Mouse (Mus musculus): Measurements from ENCODE around the gene Gal3st2b. TPM values are rescaled to one million over a fixed set of nuclear protein-coding genes. Genes with fewer than 3 reads are reported as not detected.
"Not testable (repeated sequence)": the region's sequence is repeated elsewhere in the genome, so short reads cannot be mapped to it uniquely, and the experiment has no call there.

The Gal3st2b gene
- polyA plus RNA-seq, 1 experiment from 2014 or later: not detected

DNA sequence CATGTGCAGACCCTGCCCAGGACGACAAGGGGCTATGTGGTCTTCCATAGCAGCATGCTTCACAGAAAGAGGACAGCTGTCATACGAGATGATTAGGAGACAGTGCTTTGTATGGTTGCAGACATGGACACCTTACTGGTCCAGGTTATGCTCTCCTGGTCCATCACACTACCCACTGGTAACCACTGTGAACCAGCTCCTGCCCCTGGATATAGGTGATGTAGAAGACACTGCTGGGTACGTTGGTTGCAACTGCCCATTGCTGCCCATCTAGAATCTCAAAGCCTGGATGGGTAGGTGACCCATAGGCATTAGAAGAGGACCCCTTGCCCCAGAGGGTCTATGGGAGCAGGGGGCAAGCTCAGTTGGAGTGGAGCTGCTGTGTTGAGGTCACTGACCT lies 1.2 kb downstream of the Gal3st2b start:
- not testable (repeated sequence) for H3K4me3 ChIP-seq; H3K27me3 ChIP-seq (replicated peaks); ATAC-seq (ENCODE audit: extremely low read depth, insufficient number of reproducible peaks, low FRiP score, low TSS enrichment); H3K4me2 ChIP-seq; H3K9ac ChIP-seq; H3K9me3 ChIP-seq; H3K4me1 ChIP-seq; H3K36me3 ChIP-seq; H3K27ac ChIP-seq (replicated peaks)
- 67% methylated on average over 3 of the region's 3 CpGs for WGBS

DNA sequence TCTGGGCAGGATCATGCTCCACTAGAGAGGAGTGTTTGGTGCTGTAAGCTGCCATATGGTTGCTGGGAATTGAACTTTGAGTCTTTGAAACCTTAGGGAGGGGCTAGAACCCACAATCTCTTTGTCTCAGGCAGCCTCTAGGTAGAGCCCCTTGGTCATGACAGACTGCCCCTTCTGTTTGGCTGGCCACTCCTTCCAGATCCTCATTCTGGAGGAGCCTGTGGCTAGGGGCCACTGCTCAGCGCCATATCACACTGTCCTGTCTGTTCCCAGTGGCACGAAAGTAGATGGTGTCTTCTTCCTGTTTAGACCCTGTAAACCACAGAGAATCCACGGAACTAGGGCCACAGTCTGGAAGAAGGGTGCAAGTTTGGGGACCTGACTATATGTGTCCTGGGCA lies 4.5 kb downstream of the Gal3st2b start:
- not testable (repeated sequence) for H3K4me2 ChIP-seq; H3K4me1 ChIP-seq; H3K36me3 ChIP-seq; H3K27ac ChIP-seq (replicated peaks); ATAC-seq (ENCODE audit: extremely low read depth, insufficient number of reproducible peaks, low FRiP score, low TSS enrichment); H3K4me3 ChIP-seq; H3K9me3 ChIP-seq; H3K27me3 ChIP-seq (replicated peaks); H3K9ac ChIP-seq
- 64% methylated on average over 3 of the region's 3 CpGs for WGBS

DNA sequence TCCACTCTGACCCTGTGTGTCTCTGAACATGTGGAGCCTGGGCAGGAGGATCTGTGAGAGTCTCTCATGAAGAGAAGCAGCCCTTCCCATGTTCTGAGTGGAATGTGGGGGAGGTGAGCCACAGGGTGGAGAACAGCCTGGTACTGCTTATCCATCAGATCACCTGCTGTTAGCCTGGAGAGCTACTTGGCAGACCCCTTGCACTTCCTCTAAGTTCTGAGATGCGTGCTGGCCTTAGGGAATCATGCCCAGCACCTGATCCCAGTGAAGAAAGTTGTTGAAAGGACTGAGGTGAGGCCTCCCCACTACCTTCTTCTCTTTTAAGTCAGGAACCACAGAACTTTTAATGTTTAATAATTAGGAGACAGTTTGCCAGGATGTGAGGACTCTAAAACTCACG lies 5.0 kb downstream of the Gal3st2b start:
- not testable (repeated sequence) for H3K4me3 ChIP-seq; H3K36me3 ChIP-seq; H3K4me2 ChIP-seq; H3K9me3 ChIP-seq; H3K27ac ChIP-seq (replicated peaks); H3K27me3 ChIP-seq (replicated peaks); H3K4me1 ChIP-seq; ATAC-seq (ENCODE audit: extremely low read depth, insufficient number of reproducible peaks, low FRiP score, low TSS enrichment); H3K9ac ChIP-seq
- 37% methylated on average over 2 of the region's 2 CpGs for WGBS

- 67% methylated on average over 1 of the region's 1 CpGs for WGBS
- H3K4me3 ChIP-seq; H3K4me1 ChIP-seq; H3K27ac ChIP-seq (replicated peaks); ATAC-seq (ENCODE audit: extremely low read depth, insufficient number of reproducible peaks, low FRiP score, low TSS enrichment); H3K27me3 ChIP-seq (replicated peaks); H3K9ac ChIP-seq; H3K4me2 ChIP-seq; H3K9me3 ChIP-seq; H3K36me3 ChIP-seq: not testable (repeated sequence)
Measured at GRCm38 (mm10) chr1:93935378-93935777, 17.3 kb downstream of the Gal3st2b start.

DNA sequence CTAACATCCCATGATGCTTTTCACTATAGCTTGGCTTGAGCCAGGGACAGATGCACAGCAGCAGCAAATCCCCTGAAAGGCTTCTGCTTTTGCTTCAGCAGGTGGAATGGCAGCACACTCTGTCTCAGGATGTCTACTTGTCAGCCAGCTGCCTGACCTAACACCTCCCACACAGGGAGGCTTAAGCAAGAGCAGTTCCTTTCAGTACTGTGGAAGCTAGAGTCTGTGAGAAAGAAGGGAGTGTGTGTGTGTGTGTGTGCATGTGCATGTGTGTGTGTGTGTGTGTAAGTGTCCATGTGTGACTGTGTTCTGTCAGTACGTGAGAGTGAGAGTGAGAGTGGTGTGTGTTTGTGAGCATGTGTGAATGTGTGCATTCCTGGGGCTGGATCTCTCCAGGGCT lies 19.7 kb downstream of the Gal3st2b start:
- not testable (repeated sequence) for ATAC-seq (ENCODE audit: extremely low read depth, insufficient number of reproducible peaks, low FRiP score, low TSS enrichment); H3K27ac ChIP-seq (replicated peaks); H3K4me1 ChIP-seq; H3K27me3 ChIP-seq (replicated peaks); H3K9ac ChIP-seq; H3K9me3 ChIP-seq; H3K4me2 ChIP-seq; H3K4me3 ChIP-seq; H3K36me3 ChIP-seq
- WGBS: 27% methylated on average over 1 of the region's 1 CpGs

GRCm38 (mm10) chr1:93938415-93938814 lies 20.3 kb downstream of the Gal3st2b start:
- H3K9ac ChIP-seq; H3K9me3 ChIP-seq; H3K27ac ChIP-seq (replicated peaks); ATAC-seq (ENCODE audit: extremely low read depth, insufficient number of reproducible peaks, low FRiP score, low TSS enrichment); H3K27me3 ChIP-seq (replicated peaks); H3K4me3 ChIP-seq; H3K4me2 ChIP-seq; H3K36me3 ChIP-seq; H3K4me1 ChIP-seq: not testable (repeated sequence)
- WGBS: 77% methylated on average over 7 of the region's 7 CpGs

- H3K27ac ChIP-seq (replicated peaks); ATAC-seq (ENCODE audit: extremely low read depth, insufficient number of reproducible peaks, low FRiP score, low TSS enrichment); H3K4me1 ChIP-seq; H3K9ac ChIP-seq; H3K4me2 ChIP-seq; H3K9me3 ChIP-seq; H3K4me3 ChIP-seq; H3K36me3 ChIP-seq; H3K27me3 ChIP-seq (replicated peaks): not testable (repeated sequence)
- no CpG with 5 or more reads among the region's 11 CpGs for WGBS
Measured at GRCm38 (mm10) chr1:93949087-93949486, 31.0 kb downstream of the Gal3st2b start.

DNA sequence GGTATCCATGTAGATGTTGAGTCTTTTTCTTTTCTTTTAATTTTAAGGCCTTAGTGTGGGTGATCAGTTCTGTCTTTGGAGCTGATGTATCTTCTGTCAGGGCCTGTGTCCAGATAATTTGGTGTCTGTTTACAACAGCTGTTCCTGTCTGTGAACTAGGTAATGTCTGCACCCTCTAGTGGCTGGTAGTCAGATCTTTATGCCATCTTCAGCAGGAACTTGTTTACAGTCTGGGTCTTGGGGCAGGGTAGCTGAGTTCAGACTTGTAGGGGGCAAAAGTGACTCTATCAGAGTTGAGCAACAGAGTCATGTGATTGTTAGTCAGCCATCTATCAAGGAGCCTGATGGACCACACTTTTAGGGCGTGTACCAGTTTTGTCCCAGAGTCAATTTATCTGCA lies 48.4 kb downstream of the Gal3st2b start:
- not testable (repeated sequence) for H3K4me3 ChIP-seq; H3K27me3 ChIP-seq (replicated peaks); H3K27ac ChIP-seq (replicated peaks); H3K4me1 ChIP-seq; H3K9ac ChIP-seq; ATAC-seq (ENCODE audit: extremely low read depth, insufficient number of reproducible peaks, low FRiP score, low TSS enrichment); H3K4me2 ChIP-seq; H3K9me3 ChIP-seq; H3K36me3 ChIP-seq
- WGBS: no CpG with 5 or more reads among the region's 1 CpGs

DNA sequence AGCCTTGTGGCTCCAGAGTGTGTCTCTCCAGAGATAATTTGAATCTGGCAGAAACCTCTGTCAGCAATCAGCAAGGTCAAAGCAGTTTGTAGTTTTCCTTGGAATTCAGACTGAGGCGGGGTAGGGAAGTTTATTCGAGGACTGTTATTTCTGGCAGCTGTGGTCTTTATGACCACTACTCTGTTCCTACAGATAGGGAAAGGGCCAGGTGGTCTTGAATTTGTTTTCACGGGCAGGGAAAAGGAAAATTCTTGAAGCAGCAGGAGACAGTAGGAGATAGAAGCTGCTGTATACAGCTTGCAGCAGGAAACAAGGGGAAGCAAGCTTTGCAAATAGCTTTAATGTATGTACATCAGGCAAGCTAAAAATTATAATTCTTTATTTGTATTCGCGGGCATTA lies 52.3 kb downstream of the Gal3st2b start:
- not testable (repeated sequence) for ATAC-seq (ENCODE audit: extremely low read depth, insufficient number of reproducible peaks, low FRiP score, low TSS enrichment); H3K4me3 ChIP-seq; H3K27ac ChIP-seq (replicated peaks); H3K4me1 ChIP-seq; H3K9me3 ChIP-seq; H3K9ac ChIP-seq; H3K4me2 ChIP-seq; H3K36me3 ChIP-seq; H3K27me3 ChIP-seq (replicated peaks)
- 32% methylated on average over 5 of the region's 5 CpGs for WGBS

DNA sequence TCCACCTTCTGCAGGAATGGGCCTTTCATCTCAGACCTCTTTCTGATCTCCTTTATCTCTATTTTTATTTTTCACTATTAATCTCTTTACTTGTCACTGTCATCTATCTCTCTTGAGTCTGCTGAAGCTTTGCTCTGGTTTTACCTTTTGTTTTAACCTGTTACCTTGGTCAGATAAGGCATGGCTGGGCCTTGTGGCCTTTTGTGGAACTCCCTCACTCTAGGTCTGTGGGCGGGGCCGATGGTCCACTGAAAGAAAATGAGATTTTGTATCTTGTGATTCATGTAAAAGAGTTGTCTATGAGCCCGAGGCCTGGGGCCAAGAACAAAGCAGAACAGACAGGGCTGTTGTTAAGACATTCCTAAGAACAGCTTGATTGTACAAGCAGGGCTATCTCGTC lies 52.7 kb downstream of the Gal3st2b start:
- ATAC-seq (ENCODE audit: extremely low read depth, insufficient number of reproducible peaks, low FRiP score, low TSS enrichment): not testable (repeated sequence)

GRCm38 (mm10) chr1:93975764-93976163 lies 57.7 kb downstream of the Gal3st2b start:
- H3K27me3 ChIP-seq (replicated peaks); H3K9ac ChIP-seq; H3K9me3 ChIP-seq; H3K4me3 ChIP-seq; H3K27ac ChIP-seq (replicated peaks); H3K4me2 ChIP-seq; H3K36me3 ChIP-seq; H3K4me1 ChIP-seq; ATAC-seq (ENCODE audit: extremely low read depth, insufficient number of reproducible peaks, low FRiP score, low TSS enrichment): not testable (repeated sequence)
- 62% methylated on average over 2 of the region's 4 CpGs for WGBS

More for the DNA sequence above, 52.7 kb downstream of the Gal3st2b start:
- H3K4me1 ChIP-seq; H3K27ac ChIP-seq (replicated peaks); H3K4me3 ChIP-seq; H3K27me3 ChIP-seq (replicated peaks); H3K9me3 ChIP-seq; H3K4me2 ChIP-seq; H3K36me3 ChIP-seq; H3K9ac ChIP-seq: not testable (repeated sequence)
- WGBS: no CpG with 5 or more reads among the region's 4 CpGs

DNA sequence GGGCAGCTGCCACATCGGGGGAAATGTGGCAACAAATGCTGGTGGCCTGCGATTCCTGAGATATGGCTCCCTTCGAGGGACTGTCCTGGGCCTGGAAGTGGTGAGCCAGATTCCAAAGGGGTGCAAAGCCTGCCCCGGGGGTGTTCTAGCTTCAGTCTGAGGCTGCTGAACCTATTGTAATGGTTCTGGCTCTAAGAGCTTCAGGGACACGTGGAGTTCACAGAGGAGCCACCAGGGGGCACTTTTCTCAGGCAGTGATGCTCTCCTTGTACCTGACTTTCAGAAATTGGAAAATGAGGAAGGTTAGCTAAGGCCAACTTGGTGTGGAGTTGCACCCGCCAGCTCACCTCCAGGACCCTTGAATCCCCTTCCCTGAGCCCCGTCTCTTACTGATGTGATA lies 60.2 kb downstream of the Gal3st2b start:
- H3K4me3 ChIP-seq; H3K4me1 ChIP-seq; H3K4me2 ChIP-seq; H3K27ac ChIP-seq (replicated peaks); H3K9me3 ChIP-seq; ATAC-seq (ENCODE audit: extremely low read depth, insufficient number of reproducible peaks, low FRiP score, low TSS enrichment); H3K9ac ChIP-seq; H3K27me3 ChIP-seq (replicated peaks); H3K36me3 ChIP-seq: not testable (repeated sequence)
- WGBS: no CpG with 5 or more reads among the region's 7 CpGs

DNA sequence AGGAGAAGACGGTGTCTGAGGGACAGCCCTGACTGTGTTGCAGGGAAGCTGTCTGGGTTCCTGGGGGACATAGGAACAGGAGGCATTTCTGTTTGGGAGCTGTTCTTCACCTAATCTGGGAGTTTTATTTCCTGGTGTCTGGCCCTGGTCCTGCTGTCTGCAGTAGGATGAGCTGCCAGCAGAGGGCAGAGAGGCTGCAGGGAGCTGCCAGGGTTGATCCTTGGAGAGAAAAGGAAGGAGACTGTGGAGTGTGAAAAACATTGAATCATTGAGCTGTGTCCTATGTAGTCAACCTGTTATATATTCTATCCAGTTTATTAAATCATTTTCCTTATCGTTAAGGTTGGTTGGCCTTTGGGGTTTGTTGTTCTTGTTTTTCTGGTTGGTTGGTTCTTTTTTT lies 62.8 kb downstream of the Gal3st2b start:
- H3K9ac ChIP-seq; H3K27me3 ChIP-seq (replicated peaks); H3K27ac ChIP-seq (replicated peaks); H3K9me3 ChIP-seq; H3K4me3 ChIP-seq; H3K4me1 ChIP-seq; ATAC-seq (ENCODE audit: extremely low read depth, insufficient number of reproducible peaks, low FRiP score, low TSS enrichment); H3K4me2 ChIP-seq; H3K36me3 ChIP-seq: not testable (repeated sequence)
- WGBS: 60% methylated on average over 1 of the region's 2 CpGs

Measured in heart, embryonic 13.5 days (tissue).